Mouse (Mus musculus): ENCODE data around the gene Bmp2k. TPM values are rescaled to one million over a fixed set of nuclear protein-coding genes. Genes with fewer than 3 reads are reported as not detected.

The Bmp2k gene
- polyA plus RNA-seq (2012; fragmentation: generic; extraction: Trizol) = 5.9 TPM
- long read RNA-seq, experiment 1, partial matches to known transcripts = 0 of 13 reads
- long read RNA-seq, experiment 1, other reads (novel, unspliced or antisense) = 13 of 13 reads
- long read RNA-seq, experiment 2, full-length matches to known transcripts = 2 of 11 reads
- long read RNA-seq, experiment 2, partial matches to known transcripts = 2 of 11 reads
- long read RNA-seq, experiment 2, other reads (novel, unspliced or antisense) = 7 of 11 reads

- peak within 1 kb of the TSS; percentile 51 for H3K4me3 ChIP-seq (ENCODE audit: insufficient read depth, poor library complexity, severe bottlenecking)
- peaks cover 21% of the 10 kb centered on the region for H3K79me3 ChIP-seq (ENCODE audit: low read depth)
- H3K36me3 ChIP-seq (ENCODE audit: control insufficient read depth, insufficient read depth) = no peaks in the 10 kb centered on the region
- TF ChIP-seq USF1 (IDR thresholded peaks at IDR 0.05; ENCODE audit: low read depth) (peak; percentile 91), CEBPB (IDR thresholded peaks at IDR 0.05; ENCODE audit: low read depth) (no peak)
- H3K27me3 ChIP-seq (ENCODE audit: control insufficient read depth, insufficient read depth, insufficient read length) = no peaks in the 10 kb centered on the region
- peak within 1 kb of the TSS; percentile 98 for H3ac ChIP-seq (ENCODE audit: control insufficient read depth, insufficient read length, low read depth)
- H3K79me2 ChIP-seq (ENCODE audit: control insufficient read depth, insufficient read depth) = peaks cover 46% of the 10 kb centered on the region
Measured at GRCm38 (mm10) chr5:96997310-96997801, at the start of gene Bmp2k. Bmp2k (plus strand) TSS chr5:96997689.

GRCm38 (mm10) chr5:96948856-96949527 lies 48.5 kb upstream of the Bmp2k start:
- TF ChIP-seq CEBPB (IDR thresholded peaks at IDR 0.05; ENCODE audit: low read depth) (no peak), MAX (IDR thresholded peaks at IDR 0.05) (no peak), CTCF (IDR thresholded peaks at IDR 0.05; ENCODE audit: control insufficient read depth, insufficient read depth, insufficient read length) (no peak), USF1 (IDR thresholded peaks at IDR 0.05; ENCODE audit: low read depth) (no peak), MYOD1 (IDR thresholded peaks at IDR 0.05; ENCODE audit: control insufficient read depth, insufficient read length, low read depth) (no peak), FOSL1 (IDR thresholded peaks at IDR 0.05; ENCODE audit: insufficient read depth, low read length, poor library complexity, severe bottlenecking) (no peak), MYOG (IDR thresholded peaks at IDR 0.05; ENCODE audit: control insufficient read depth, extremely low read depth, insufficient read length) (no peak)
- Histone ChIP-seq H3K27me3 (ENCODE audit: control insufficient read depth, insufficient read depth, insufficient read length) (no peaks in the 10 kb centered on the region), H3K79me2 (ENCODE audit: control insufficient read depth, insufficient read depth) (no peaks in the 10 kb centered on the region), H3K4me3 (ENCODE audit: insufficient read depth, poor library complexity, severe bottlenecking) (no peak overlapping the region), H3K79me3 (ENCODE audit: low read depth) (no peaks in the 10 kb centered on the region), H3K36me3 (ENCODE audit: control insufficient read depth, insufficient read depth) (no peaks in the 10 kb centered on the region), H3ac (ENCODE audit: control insufficient read depth, insufficient read length, low read depth) (no peak overlapping the region)

- H3K27me3 ChIP-seq (ENCODE audit: control insufficient read depth, insufficient read depth, insufficient read length) = no peaks in the 10 kb centered on the region
- no peaks in the 10 kb centered on the region for H3K36me3 ChIP-seq (ENCODE audit: control insufficient read depth, insufficient read depth)
- no peaks in the 10 kb centered on the region for H3K79me2 ChIP-seq (ENCODE audit: control insufficient read depth, insufficient read depth)
- no peak for TF ChIP-seq CTCF (IDR thresholded peaks at IDR 0.05; ENCODE audit: control insufficient read depth, insufficient read depth, insufficient read length)
- no peak for TF ChIP-seq FOSL1 (IDR thresholded peaks at IDR 0.05; ENCODE audit: insufficient read depth, low read length, poor library complexity, severe bottlenecking)
- TF ChIP-seq MYOD1 (IDR thresholded peaks at IDR 0.05; ENCODE audit: control insufficient read depth, insufficient read length, low read depth) = no peak
- H3K4me3 ChIP-seq (ENCODE audit: insufficient read depth, poor library complexity, severe bottlenecking) = no peak overlapping the region
- no peaks in the 10 kb centered on the region for H3K79me3 ChIP-seq (ENCODE audit: low read depth)
- H3ac ChIP-seq (ENCODE audit: control insufficient read depth, insufficient read length, low read depth) = no peak overlapping the region
Measured at GRCm38 (mm10) chr5:96949839-96950666, 47.4 kb upstream of the Bmp2k start.

DNA sequence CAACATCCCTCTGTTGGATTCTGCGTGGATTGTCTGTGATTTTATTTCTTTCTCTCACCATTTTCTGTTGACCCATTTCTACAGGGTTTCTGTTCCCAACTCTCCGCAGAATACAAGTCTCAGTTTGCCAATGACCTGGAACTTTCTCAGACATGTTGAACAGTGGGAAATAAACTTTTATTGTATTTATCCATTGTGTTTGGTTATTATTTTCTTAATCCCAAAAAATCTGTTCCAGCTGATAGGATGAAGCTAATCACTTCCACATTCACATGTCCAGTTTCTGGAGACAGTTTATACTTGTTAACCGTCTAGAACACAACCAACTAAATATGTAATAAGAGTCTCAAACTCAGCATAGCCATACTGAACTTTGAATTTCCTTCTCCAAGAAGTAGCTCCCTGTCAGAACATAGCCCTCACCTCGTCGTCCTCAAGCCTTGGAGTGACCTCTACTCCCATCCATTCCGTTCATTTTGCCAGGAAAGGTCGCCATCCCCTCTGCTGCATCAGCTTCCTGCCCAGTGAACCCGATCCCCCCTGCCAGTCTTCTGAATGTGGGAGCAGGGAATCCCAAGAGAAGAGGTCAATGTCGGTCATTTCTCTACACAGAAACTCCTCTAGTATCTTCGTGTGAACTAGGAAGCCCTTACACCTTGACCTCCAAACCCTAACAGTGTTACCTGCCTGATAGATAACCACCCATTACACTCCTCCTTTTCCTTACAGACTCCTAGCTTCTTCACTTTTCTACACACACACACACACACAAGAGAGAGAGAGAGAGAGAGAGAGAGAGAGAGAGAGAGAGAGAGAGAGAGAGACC lies 46.6 kb upstream of the Bmp2k start:
- H3ac ChIP-seq (ENCODE audit: control insufficient read depth, insufficient read length, low read depth) = no peak overlapping the region
- no peak for TF ChIP-seq MYOD1 (IDR thresholded peaks at IDR 0.05; ENCODE audit: control insufficient read depth, insufficient read length, low read depth)
- no peak for TF ChIP-seq CTCF (IDR thresholded peaks at IDR 0.05; ENCODE audit: control insufficient read depth, insufficient read depth, insufficient read length)
- no peak for TF ChIP-seq MAX (IDR thresholded peaks at IDR 0.05)
- TF ChIP-seq CEBPB (IDR thresholded peaks at IDR 0.05; ENCODE audit: low read depth) = no peak
- TF ChIP-seq MYOG (IDR thresholded peaks at IDR 0.05; ENCODE audit: control insufficient read depth, extremely low read depth, insufficient read length) = no peak
- no peak for TF ChIP-seq USF1 (IDR thresholded peaks at IDR 0.05; ENCODE audit: low read depth)
- TF ChIP-seq FOSL1 (IDR thresholded peaks at IDR 0.05; ENCODE audit: insufficient read depth, low read length, poor library complexity, severe bottlenecking) = no peak
- H3K4me3 ChIP-seq (ENCODE audit: insufficient read depth, poor library complexity, severe bottlenecking) = no peak overlapping the region
- no peaks in the 10 kb centered on the region for H3K27me3 ChIP-seq (ENCODE audit: control insufficient read depth, insufficient read depth, insufficient read length)
- H3K36me3 ChIP-seq (ENCODE audit: control insufficient read depth, insufficient read depth) = no peaks in the 10 kb centered on the region
- H3K79me2 ChIP-seq (ENCODE audit: control insufficient read depth, insufficient read depth) = no peaks in the 10 kb centered on the region
- no peaks in the 10 kb centered on the region for H3K79me3 ChIP-seq (ENCODE audit: low read depth)

GRCm38 (mm10) chr5:96951493-96952105 lies 45.9 kb upstream of the Bmp2k start:
- Histone ChIP-seq H3K79me3 (ENCODE audit: low read depth) (no peaks in the 10 kb centered on the region), H3K27me3 (ENCODE audit: control insufficient read depth, insufficient read depth, insufficient read length) (no peaks in the 10 kb centered on the region), H3K79me2 (ENCODE audit: control insufficient read depth, insufficient read depth) (no peaks in the 10 kb centered on the region), H3K36me3 (ENCODE audit: control insufficient read depth, insufficient read depth) (no peaks in the 10 kb centered on the region), H3ac (ENCODE audit: control insufficient read depth, insufficient read length, low read depth) (no peak overlapping the region), H3K4me3 (ENCODE audit: insufficient read depth, poor library complexity, severe bottlenecking) (no peak overlapping the region)
- TF ChIP-seq MAX (IDR thresholded peaks at IDR 0.05) (no peak), CTCF (IDR thresholded peaks at IDR 0.05; ENCODE audit: control insufficient read depth, insufficient read depth, insufficient read length) (no peak), USF1 (IDR thresholded peaks at IDR 0.05; ENCODE audit: low read depth) (no peak), MYOG (IDR thresholded peaks at IDR 0.05; ENCODE audit: control insufficient read depth, extremely low read depth, insufficient read length) (no peak), CEBPB (IDR thresholded peaks at IDR 0.05; ENCODE audit: low read depth) (no peak)

All from C2C12 (cell line).